In the genomic region with DNA sequence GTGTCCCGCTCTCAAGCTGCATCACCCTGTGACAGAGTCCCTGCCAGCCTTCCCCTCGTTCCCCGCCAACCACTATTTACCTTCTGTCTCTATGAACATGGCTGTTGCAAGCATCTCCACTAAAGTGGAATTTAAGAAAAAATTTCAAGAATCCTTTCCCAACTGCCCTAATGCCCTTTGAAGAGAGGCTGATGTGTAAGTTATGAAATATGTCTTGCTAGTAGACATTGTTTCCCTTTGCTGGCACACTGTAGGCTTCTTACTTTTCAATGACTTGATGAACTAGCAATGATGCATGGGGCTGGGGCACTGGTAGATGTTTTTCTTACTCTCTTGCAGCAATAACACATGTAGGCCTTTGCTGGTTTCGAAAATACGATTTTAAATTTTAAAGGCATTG, we compare ENCODE assay signal across 20 mouse cellular contexts.
"Had no signal": no experiment of that assay in that cellular context is flagged by ENCODE, and none has a peak within 500 bp of the region (broad histone marks: within the 10 kb centered on the region; RNA-seq: fewer than 3 reads in every experiment).

No protein-coding gene starts in this region.

- H3K9me3 ChIP-seq: liver, embryonic 13.5 days; midbrain, embryonic 15.5 days; neural tube, embryonic 15.5 days had no signal

- DNase-seq: kidney, adult 2 months; kidney, postnatal 25 days; layer of hippocampus, postnatal 36 days; liver, embryonic 13.5 days; lung, embryonic 14.5 days; right cerebral cortex, adult 18-20 months; right cerebral cortex, postnatal 14 days; right cerebral cortex, postnatal 4 days; thymus, adult 2 months; thymus, postnatal 14 days; thymus, postnatal 4 days had no signal

- H3K4me2 ChIP-seq: liver, embryonic 13.5 days; lung, embryonic 14.5 days; midbrain, embryonic 15.5 days; neural tube, embryonic 15.5 days had no signal

- H3K27ac ChIP-seq: kidney, postnatal 0 days; layer of hippocampus, adult 2 months; left cerebral cortex, adult 2 months; liver, embryonic 13.5 days; macrophage; stomach, postnatal 0 days had no signal

- ATAC-seq: intestine, postnatal 0 days; midbrain, embryonic 15.5 days had no signal

- H3K9ac ChIP-seq: liver, embryonic 13.5 days; lung, embryonic 14.5 days; midbrain, embryonic 15.5 days; neural tube, embryonic 15.5 days had no signal

- H3K27me3 ChIP-seq: liver, embryonic 13.5 days; midbrain, embryonic 15.5 days; neural tube, embryonic 15.5 days had no signal

- H3K4me3 ChIP-seq: layer of hippocampus, adult 2 months; left cerebral cortex, adult 2 months; liver, embryonic 13.5 days; midbrain, embryonic 15.5 days; myocyte; neural tube, embryonic 15.5 days had no signal

- H3K36me3 ChIP-seq: midbrain, embryonic 15.5 days had no signal
